Mouse (Mus musculus) thymus, postnatal 25 days (tissue): Measurements from ENCODE around the gene Abcg5.

Experiments
- DNase-seq: peaks from one replicate; pipeline ENCODE4 v3.0.0; 2022

Abcg5 gene

GRCm38 (mm10) chr17:84682734-84683717 lies at the start of gene Abcg5:
Abcg5 (minus strand) TSS chr17:84683011.
- no peak for DNase-seq

DNA sequence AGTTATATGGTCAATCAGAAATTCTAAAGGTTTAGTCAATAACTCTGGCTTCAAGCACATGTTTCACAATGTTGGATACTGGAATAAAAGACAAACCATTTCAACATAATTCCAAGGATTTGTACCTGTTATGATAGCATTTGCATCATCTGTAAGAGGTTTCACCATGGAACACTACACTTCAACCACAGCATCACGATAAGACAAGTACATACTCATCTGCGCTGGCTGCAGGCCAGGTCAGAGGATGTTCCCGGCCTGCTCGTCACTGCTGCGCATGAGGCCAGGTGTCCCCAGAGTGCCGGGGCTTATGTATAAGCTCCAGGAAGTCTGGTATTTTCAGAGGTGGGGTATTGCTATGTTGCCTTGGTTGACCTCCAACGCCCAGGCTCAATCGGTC lies 49.8 kb upstream of the Abcg5 start:
- DNase-seq, result no peak

GRCm38 (mm10) chr17:84731361-84731760 lies 48.5 kb upstream of the Abcg5 start:
- DNase-seq, result no peak

DNA sequence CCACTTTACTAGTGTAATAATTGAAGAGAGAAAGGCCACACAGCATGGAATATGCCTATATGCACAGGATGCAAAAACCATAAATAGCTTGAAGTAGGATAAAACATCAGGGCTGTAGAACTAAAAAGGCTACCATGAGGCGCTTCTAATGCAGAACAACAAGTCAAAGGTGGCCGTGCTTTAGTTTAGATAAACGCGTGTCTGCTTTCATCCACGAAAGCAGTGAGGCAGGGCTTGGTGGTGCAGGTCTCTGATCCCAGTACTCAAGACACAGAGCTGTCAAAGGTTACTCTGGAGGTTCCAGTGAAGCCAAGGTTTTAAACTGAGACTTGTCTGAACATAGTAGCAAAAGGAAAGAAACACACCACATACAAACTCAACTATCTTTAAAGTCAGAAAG lies 46.3 kb upstream of the Abcg5 start:
- no peak for DNase-seq

DNA sequence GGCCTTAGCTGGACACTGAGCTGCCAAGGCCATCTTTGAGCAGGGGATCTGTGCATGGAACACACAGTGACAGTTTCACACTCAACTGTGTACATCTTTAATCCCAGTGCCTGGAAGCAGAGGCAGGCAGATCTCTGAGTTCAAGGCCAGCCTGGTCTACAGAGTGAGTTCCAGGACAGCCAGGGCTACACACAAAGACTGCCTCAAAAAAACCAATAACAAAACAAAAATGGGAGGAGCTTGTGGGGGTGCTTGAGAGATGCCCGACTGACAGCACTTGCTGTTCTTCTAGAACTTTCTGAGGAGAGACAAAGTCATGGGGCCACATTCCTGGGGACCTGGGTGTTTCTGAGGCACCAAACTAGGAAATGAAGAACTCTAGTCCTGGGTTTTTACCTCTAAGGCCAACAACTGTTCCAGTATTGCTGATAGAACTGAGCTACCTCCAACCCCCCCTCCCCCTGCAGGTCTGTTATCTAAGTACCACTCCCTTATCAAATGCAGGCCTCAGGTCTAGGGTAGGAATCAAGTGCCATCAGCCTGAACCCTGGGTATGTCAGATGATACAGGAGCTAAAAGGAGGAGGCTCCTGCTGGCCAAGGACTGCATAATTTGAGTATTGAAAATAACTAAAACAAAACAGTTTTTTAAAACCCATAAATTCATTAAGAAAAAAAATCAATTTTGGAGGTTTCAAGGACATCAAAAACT lies 45.5 kb upstream of the Abcg5 start:
- no peak for DNase-seq

DNA sequence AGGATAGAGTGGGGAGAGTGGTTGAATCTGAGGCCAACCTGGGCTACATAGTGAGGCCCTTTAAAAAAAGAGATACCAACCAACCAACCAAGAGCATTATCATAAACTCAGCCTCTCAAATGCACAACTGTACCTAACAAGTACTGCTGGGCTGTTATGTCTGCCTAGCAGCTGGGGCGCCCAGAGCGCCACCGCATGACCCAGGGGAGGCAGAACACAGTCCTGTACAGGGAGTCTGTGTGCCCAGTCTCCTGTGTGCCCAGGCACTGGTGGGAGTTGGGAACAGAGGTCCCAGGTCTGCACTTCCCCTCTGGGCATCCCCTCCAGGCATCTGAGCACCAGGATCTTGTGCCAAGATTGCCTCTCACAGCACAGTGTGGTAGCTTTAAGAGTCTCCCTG lies 42.4 kb upstream of the Abcg5 start:
- no peak for DNase-seq

GRCm38 (mm10) chr17:84724028-84724427 lies 41.2 kb upstream of the Abcg5 start:
- no peak for DNase-seq

DNA sequence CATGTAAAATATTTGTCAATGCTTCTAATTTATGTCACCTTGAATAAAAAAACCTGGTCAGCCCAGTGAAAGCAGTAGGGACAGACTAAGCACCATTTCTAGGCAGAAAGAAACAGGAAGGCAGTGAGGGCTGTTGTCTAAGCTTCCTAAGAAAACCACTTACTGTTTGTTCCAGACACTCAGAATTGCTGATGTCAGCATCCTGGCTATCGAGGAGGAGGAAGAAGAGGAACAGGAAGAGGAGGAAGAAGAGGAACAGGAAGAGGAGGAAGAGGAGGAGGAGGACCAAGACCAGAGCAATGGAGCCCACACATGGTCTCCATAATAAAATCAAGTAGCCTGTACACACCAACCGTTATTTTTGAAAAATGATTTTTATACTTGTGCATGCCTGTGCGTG lies 36.3 kb upstream of the Abcg5 start:
- DNase-seq, result no peak

- no peak for DNase-seq
These were observed 34.6 kb upstream of the Abcg5 start for GRCm38 (mm10) chr17:84717416-84717815.

GRCm38 (mm10) chr17:84716252-84716872 lies 33.6 kb upstream of the Abcg5 start:
- DNase-seq, result no peak

- DNase-seq, result no peak
These were observed 32.1 kb upstream of the Abcg5 start for GRCm38 (mm10) chr17:84714930-84715329.

GRCm38 (mm10) chr17:84713563-84714164 lies 30.9 kb upstream of the Abcg5 start:
- DNase-seq, result no peak

DNA sequence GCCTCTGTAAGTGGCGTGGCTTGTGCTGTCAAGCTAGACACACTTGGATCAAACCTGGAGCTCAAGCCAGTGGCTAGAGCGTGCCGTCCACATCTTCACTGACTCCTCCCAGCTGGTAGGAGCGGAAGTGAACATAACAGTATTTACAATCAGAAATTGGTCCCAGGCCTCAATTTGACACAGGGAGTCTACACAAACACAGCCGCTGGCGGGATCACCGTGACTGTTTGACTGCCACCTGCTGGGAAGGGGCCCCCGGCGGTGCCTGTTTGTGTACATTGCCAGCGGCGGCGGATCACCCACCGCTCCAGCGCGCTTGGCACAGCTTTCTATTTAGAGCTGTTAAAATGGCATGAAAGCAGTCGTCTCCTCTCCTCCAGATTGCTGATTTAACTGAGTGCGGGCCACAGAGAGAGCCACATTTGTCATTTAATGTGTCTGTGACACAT lies 26.6 kb upstream of the Abcg5 start:
- DNase-seq, result no peak

DNA sequence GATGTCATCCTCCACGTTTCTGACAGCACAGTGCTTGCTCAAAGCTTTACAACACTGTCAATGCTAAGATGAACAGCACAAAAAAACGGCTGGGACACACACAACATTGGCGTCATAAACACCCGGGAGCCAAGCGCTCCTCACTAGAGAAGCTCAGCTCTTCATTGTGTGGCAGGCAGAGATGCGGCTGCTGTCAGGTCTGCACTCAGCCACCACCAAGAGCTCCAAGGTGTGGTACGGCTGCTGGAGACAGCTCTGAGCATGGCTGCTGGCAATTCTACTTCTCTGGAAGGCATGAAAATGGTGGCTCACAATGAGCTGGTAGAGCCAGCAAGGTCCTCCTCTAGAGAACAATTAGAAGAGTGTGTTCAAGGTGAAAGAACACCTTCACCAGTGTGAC lies 26.0 kb upstream of the Abcg5 start:
- DNase-seq, result no peak

DNA sequence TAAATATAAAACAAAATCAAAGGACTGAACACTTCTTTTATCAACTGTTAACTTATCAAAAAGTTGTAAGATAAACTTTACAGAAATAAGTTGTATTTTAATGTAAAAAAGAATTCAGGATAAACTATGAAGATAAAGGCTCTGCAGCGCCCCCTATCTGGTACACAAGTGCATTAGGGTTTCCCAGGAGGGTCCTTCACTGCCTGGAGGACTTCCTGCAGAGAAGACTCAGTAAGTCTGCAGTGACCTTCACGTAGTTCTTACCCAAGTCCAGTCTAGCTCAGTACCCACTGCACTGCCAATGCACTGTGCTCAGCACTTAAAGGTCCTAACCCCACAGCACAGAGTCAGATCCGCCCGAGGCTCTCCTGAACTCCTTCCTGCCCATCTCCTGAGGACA lies 24.6 kb upstream of the Abcg5 start:
- no peak for DNase-seq

DNA sequence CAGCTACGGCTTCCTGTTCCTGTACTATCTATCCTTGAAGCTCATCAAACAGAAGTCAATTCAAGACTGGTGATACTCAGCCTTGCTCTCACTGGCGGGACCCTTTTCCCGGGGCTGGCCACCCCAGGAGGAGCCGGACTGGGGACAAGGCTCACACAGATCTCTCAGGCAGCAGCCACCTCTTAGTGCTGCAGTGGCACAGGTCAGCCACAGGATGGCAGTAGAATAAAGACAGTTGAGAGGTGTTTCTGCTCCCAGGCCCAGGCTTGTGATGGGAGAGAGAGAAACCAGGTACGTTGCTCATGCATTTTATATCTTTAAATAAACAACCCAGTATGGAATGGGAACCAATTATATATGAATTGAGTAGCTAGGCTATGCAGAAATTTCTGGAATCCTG lies 15.9 kb upstream of the Abcg5 start:
- DNase-seq, result peak; percentile 37

DNA sequence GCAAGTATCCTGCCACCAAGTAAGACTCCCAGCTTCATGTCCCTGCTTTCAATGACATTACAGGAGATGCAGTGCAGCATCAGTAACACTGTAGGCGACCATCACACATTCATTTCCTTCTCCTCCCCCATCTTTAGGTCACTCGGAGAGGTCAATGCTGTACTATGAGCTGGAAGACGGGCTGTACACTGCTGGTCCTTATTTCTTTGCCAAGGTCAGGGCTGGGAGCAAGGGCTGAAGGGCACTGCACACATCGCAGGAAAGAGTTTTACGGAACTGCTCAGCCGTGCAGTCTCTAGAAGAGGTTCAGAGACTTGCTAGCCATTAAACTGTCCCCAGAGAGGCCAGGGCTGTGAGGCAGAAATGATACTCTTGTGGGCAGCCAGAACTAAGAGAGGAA lies 13.7 kb upstream of the Abcg5 start:
- no peak for DNase-seq

- no peak for DNase-seq
These were observed 10.9 kb upstream of the Abcg5 start for GRCm38 (mm10) chr17:84693741-84694140.

DNA sequence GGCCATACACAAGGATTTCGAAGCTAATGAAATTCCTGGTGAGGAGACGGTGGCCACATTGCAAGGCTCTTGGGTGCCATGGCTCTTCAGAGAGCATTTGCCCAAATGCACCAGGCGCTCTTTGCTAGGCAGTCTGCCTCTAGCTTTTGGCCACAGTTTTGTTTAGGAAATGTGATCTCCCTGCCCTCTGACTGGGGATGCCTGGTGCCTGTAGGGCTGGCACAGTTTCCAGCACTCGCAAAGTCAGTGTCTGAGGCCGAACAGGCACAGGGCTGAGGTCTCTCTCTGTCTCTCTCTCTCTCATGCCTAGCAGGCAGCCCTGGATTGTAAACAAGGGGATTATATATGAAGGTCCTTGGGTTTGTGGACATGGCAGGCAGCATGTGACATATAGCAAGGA lies 7.3 kb upstream of the Abcg5 start:
- no peak for DNase-seq

DNA sequence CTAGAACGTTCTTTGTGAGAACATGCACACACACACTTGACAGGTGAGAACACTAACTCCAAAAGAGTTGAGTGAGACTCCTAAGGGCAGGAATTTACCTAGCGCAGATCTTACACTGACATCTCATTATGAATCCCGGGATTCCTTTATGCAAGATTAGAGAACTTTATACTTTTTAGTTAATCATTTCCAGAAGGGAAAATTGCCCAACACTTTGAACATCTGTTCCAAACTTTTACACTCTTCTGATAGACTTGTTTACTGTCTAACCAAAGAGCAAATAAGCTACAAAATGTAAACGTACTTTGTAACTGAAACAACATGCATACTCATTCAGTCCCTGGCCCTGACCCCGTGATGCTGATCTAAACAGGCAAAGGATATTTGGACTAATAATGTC lies 6.5 kb upstream of the Abcg5 start:
- DNase-seq, result no peak

DNA sequence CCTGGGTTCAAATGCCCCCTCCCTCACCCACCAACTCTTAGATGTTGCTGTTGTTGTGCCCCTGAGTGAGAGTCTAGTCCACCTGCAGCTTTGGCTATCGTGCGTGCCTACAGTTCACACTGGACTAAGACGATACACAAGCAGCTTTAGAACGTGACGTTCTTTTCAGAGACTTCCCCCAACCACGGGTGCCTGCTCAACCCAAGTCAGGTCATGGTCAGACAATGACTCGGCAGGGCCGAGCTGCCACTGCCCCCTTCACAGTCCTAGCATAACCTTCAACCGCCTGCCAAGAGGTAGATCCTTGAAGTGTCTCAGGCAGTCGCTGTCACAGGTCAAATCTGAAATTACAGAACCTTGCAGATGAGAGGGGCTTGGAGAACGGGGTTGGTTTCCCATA lies 6.0 kb upstream of the Abcg5 start:
- no peak for DNase-seq

DNA sequence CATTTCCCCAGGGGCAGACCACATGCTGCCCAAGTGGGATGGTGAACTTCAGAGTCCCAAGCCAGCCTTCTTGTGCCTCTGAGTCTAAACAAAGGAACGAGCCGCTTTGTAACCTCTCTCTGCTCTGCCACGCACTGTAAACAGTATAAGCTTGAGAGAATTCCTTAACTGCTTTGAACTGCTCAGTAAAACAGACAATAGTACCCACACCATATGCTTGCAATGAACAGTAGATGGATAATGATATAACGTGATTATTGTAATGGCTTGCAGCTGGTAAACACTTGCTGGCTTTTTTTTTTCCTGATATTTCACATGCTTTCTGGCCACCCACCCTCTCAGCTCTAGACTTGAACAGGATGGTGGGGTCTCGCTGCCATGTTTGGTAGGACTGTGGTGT lies 5.2 kb upstream of the Abcg5 start:
- no peak for DNase-seq

GRCm38 (mm10) chr17:84685286-84685685 lies 2.5 kb upstream of the Abcg5 start:
- DNase-seq, result no peak
